Mouse (Mus musculus) lung, embryonic 16.5 days (tissue): ENCODE measurements around the gene Lsamp. TPM values are rescaled to one million over a fixed set of nuclear protein-coding genes. Genes with fewer than 3 reads are reported as not detected.
"Not testable (repeated sequence)": the region's sequence is repeated elsewhere in the genome, so short reads cannot be mapped to it uniquely, and the experiment has no call there.

Source experiments
- ATAC-seq: fragments of 200-750 bp; cut with Nextera tagmentation; 2 replicates; pipeline ENCODE4 v1.8.0; 2017; ENCODE audit warnings: low read depth, mild to moderate bottlenecking, moderate library complexity
- H3K27ac ChIP-seq: fragments of 300-500 bp; sonication (generic); 2 replicates; pipeline ENCODE4 v1.5.1; 2014; ENCODE audit warnings: mild to moderate bottlenecking, control low read depth, low read length
- H3K27me3 ChIP-seq: fragments of 300-500 bp; sonication (generic); 2 replicates; pipeline ENCODE4 v1.6.1; 2014; ENCODE audit warnings: low read depth, low read length, mixed read lengths; ENCODE audit not compliant: control insufficient read depth, insufficient read depth
- H3K36me3 ChIP-seq: fragments of 300-500 bp; sonication (generic); 2 replicates; pipeline ENCODE4 v1.6.1; 2014; ENCODE audit warnings: low read length; ENCODE audit not compliant: control insufficient read depth, insufficient read depth
- H3K4me1 ChIP-seq: fragments of 300-500 bp; sonication (generic); replicated peaks from 2 replicates; pipeline ENCODE4 v1.6.1; 2014; ENCODE audit warnings: low read length, mixed read lengths; ENCODE audit not compliant: control insufficient read depth, insufficient read depth
- H3K4me2 ChIP-seq: fragments of 300-500 bp; sonication (generic); 2 replicates; pipeline ENCODE4 v1.6.1; 2014; ENCODE audit warnings: low read depth, low read length, control low read depth
- H3K4me3 ChIP-seq: fragments of 300-500 bp; sonication (generic); 2 replicates; pipeline ENCODE4 v1.5.1; 2014; ENCODE audit warnings: mild to moderate bottlenecking, low read length, control low read depth
- H3K9ac ChIP-seq: fragments of 300-500 bp; sonication (generic); 2 replicates; pipeline ENCODE4 v1.6.1; 2014; ENCODE audit warnings: low read length, control low read depth
- H3K9me3 ChIP-seq: fragments of 300-500 bp; sonication (generic); 2 replicates; pipeline ENCODE4 v1.6.1; 2016; ENCODE audit warnings: low read length; ENCODE audit not compliant: control insufficient read depth
- WGBS: fragments of 180-500 bp; shearing (Covaris S2); extraction: QIAGEN DNeasy Blood & Tissue Kit; methylation state at CpG from one replicate; pipeline ENCODE4 v1.1.7; 2014; 5-methylcytosine and 5-hydroxymethylcytosine counted together
- polyA plus RNA-seq: library from polyadenylated mRNA; unstranded; fragments of >200 nt; fragmentation: Nextera tagmentation; extraction: Ambion mirVana; gene quantifications from 2 replicates; pipeline ENCODE4 v1.2.1, GENCODE M21; 2015

Lsamp gene
- polyA plus RNA-seq, 1 experiment from 2014 or later: 1.2 TPM

DNA sequence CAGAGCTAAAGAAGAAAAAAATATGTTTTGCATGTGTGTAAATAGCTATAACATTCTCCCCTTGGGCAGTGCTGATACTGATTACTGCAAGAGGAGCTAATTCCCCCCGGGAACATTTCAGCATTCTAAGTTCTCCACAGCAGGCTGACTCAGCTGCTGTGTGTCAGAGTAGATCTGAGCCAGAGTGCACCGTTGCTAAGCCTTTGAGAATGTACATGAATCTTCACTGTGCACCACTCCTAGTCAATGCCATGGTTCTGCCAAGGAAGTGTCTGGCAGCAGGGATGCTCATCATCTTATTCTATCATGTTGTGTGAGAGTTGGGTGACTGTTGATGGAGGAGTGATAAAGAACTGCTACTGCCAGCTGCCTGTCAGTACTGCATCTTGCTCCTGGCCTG lies 1985.1 kb downstream of the Lsamp start:
- WGBS: 55% methylated on average over 2 of the region's 2 CpGs
- Histone ChIP-seq H3K4me2 (no peak overlapping the region), H3K36me3 (no peaks in the 10 kb centered on the region), H3K9ac (no peak overlapping the region), H3K27me3 (no peaks in the 10 kb centered on the region), H3K4me1 (no peaks in the 10 kb centered on the region), H3K4me3 (no peak overlapping the region), H3K27ac (no peak overlapping the region), H3K9me3 (no peaks in the 10 kb centered on the region)
- no peak for ATAC-seq

DNA sequence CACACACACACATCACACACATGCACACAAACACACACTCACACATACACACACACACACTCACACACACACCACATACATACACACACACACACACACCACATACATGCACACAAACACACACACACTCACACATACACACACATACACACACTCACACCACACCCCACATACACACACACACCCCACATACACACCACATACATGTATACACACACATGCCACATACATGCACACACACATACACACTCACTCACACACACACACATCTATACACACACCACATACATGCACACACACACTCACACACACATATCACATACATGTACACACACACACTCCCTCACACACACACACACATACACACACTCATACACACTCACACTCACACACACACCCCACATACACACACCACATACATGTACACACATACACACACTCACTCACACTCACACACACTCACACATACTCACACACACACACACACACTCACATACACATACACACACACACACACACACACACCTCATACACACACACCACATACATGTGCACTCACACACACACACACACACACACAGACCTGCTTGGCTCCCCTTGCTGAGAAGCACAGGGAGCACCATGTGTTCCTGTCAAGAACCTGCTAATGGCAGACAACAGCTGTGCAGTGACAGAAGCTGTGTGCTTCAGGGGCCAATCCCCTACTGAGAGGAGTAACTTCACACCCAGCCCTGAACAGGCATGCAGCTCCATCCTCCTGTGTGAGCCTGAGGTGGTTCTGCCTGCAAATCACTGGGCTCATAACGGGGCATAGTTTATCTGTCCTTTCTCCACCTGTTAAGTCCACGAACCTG lies 1990.9 kb downstream of the Lsamp start:
- no peak for ATAC-seq
- 31% methylated on average over 2 of the region's 2 CpGs for WGBS

DNA sequence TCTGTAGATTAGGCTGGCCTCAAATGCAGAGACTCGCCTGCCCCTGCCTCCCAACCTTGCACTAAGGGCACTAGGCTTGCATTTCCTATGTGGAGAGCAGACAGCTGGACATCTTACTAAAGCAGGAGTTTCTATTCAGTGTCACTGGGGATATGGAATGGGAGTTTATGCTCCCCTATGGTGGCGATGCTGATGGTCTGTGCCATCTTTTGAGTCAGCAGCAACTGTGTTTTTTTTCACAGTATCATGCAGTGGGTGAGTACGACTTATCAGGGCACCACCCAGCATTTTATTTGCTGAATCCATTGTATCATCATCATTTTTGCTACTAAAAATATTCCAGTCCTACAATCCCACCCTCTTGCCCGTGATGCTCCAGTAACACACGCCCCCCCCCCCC lies 1992.7 kb downstream of the Lsamp start:
- Histone ChIP-seq H3K9ac (no peak overlapping the region), H3K4me2 (no peak overlapping the region), H3K27me3 (no peaks in the 10 kb centered on the region), H3K4me3 (no peak overlapping the region), H3K9me3 (no peaks in the 10 kb centered on the region), H3K27ac (no peak overlapping the region), H3K36me3 (no peaks in the 10 kb centered on the region), H3K4me1 (no peaks in the 10 kb centered on the region)
- WGBS: 61% methylated on average over 5 of the region's 5 CpGs
- ATAC-seq: no peak

More for the DNA sequence above, 1990.9 kb downstream of the Lsamp start:
- Histone ChIP-seq H3K36me3 (no peaks in the 10 kb centered on the region), H3K4me1 (no peaks in the 10 kb centered on the region), H3K4me3 (no peak overlapping the region), H3K9me3 (no peaks in the 10 kb centered on the region), H3K9ac (no peak overlapping the region), H3K4me2 (no peak overlapping the region), H3K27ac (no peak overlapping the region), H3K27me3 (no peaks in the 10 kb centered on the region)

DNA sequence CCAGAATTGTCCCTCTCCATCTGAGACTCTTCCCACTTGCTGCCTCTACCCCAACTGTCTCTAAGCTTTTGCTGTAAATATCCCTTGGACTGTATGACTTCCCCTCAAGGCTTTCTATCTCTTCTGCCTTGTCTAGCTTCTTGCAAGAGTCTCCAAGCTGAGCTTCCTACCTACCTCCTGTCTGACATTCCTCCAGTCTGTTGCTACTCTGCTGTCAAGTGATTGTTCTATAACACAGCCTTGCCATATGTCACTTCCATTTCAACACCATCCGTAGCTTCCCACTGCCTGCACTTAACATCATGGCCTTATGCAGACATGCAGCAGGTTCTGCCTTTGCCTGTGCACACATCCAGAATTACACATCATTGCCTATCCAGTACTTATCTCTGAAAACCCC lies 2012.8 kb downstream of the Lsamp start:
- Histone ChIP-seq H3K27ac (no peak overlapping the region), H3K27me3 (no peaks in the 10 kb centered on the region), H3K36me3 (no peaks in the 10 kb centered on the region), H3K4me1 (no peaks in the 10 kb centered on the region), H3K4me2 (no peak overlapping the region), H3K9me3 (no peaks in the 10 kb centered on the region), H3K4me3 (no peak overlapping the region), H3K9ac (no peak overlapping the region)
- no peak for ATAC-seq
- WGBS: 47% methylated on average over 1 of the region's 1 CpGs

DNA sequence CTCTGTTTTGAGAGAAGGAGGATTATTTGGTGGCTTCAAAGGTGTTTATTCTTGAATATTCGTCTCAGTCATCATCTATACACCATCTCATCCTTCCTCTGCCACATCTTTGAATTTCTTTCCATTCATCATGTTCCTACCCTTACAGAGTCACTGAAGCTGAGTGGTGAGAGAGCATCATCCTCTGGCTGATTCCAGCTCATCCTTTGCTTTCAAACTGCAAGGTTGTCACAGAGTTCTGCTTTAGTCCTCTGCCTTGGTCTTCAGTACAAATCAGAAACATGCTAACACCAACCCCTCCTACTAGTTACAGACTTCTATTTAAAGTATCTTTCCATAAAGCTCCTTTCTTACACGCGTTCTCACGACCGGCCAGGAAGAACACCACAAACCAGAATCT lies 2018.8 kb downstream of the Lsamp start:
- H3K4me1 ChIP-seq: no peaks in the 10 kb centered on the region
- WGBS: 84% methylated on average over 5 of the region's 5 CpGs
- H3K4me2 ChIP-seq: no peak overlapping the region
- no peak for ATAC-seq
- H3K4me3 ChIP-seq: no peak overlapping the region
- H3K9me3 ChIP-seq: no peaks in the 10 kb centered on the region
- H3K9ac ChIP-seq: no peak overlapping the region
- H3K27me3 ChIP-seq: no peaks in the 10 kb centered on the region
- no peaks in the 10 kb centered on the region for H3K36me3 ChIP-seq
- H3K27ac ChIP-seq: no peak overlapping the region

DNA sequence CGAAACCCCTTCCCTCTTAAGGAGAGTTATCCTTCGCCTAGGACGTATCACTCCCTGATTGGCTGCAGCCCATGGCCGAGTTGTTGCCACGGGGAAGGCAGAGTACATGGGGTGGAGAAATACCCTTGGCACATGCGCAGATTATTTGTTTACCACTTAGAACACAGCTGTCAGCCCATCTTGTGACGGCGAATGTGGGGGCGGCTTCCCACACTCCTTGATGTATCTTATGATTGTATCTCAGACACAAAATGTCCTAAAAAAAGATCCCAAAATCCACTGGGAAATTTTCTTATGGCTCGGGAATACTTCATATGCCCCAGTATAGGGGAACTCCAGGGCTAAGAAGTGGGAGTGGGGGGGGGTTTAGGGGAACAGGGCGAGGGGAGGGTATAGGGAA lies 2019.3 kb downstream of the Lsamp start:
- H3K9me3 ChIP-seq, ATAC-seq, H3K4me1 ChIP-seq, H3K27me3 ChIP-seq, H3K4me3 ChIP-seq, H3K4me2 ChIP-seq, H3K9ac ChIP-seq, H3K27ac ChIP-seq, H3K36me3 ChIP-seq: not testable (repeated sequence)
- WGBS: 80% methylated on average over 7 of the region's 11 CpGs

DNA sequence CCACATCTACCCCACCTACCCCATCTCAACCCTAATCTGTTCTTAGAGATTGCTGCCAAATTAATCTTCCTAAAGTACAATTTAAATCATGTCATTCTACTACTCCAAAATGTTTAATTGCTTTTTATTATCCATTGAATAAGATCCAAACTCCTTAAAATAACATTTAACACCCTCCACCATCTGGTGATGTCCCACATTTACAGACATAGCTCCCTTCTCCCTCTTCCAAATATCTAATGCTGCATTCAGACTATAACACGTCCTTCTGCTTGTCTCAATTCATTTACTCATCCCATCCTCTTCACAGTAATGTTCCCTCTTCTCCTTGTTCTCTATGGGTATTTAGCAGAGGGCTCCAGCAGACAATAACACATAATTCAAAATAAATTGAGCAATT lies 2020.0 kb downstream of the Lsamp start:
- no peaks in the 10 kb centered on the region for H3K36me3 ChIP-seq
- H3K9me3 ChIP-seq: no peaks in the 10 kb centered on the region
- no peaks in the 10 kb centered on the region for H3K4me1 ChIP-seq
- no peaks in the 10 kb centered on the region for H3K27me3 ChIP-seq
- ATAC-seq: no peak
- no peak overlapping the region for H3K9ac ChIP-seq
- H3K4me2 ChIP-seq: no peak overlapping the region
- no peak overlapping the region for H3K27ac ChIP-seq
- H3K4me3 ChIP-seq: no peak overlapping the region
- WGBS: 47% methylated on average over 1 of the region's 1 CpGs

DNA sequence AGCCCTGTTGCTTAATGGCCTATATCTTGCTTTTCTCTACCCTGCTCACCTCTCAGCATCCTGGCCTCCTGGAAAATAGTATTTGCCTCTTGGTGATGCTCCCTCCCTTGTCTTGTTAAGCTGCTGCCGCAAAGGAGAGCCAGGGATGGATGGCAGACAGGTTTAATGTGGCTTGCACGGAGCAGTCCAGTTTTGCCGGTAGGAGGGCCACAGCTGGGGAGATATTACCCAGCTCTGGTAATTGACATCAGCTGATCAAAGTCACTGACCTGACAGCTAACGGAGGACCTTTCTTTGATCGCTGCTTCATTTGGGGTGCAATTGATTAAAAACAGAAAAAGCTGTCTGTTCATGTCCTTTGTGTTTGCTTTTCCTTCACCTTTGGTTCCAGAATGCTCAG lies 2030.8 kb downstream of the Lsamp start:
- Histone ChIP-seq H3K4me3 (no peak overlapping the region), H3K4me2 (no peak overlapping the region), H3K27ac (no peak overlapping the region), H3K27me3 (no peaks in the 10 kb centered on the region), H3K4me1 (no peaks in the 10 kb centered on the region), H3K36me3 (no peaks in the 10 kb centered on the region), H3K9me3 (no peaks in the 10 kb centered on the region), H3K9ac (no peak overlapping the region)
- ATAC-seq: no peak
- WGBS: 61% methylated on average over 5 of the region's 5 CpGs

DNA sequence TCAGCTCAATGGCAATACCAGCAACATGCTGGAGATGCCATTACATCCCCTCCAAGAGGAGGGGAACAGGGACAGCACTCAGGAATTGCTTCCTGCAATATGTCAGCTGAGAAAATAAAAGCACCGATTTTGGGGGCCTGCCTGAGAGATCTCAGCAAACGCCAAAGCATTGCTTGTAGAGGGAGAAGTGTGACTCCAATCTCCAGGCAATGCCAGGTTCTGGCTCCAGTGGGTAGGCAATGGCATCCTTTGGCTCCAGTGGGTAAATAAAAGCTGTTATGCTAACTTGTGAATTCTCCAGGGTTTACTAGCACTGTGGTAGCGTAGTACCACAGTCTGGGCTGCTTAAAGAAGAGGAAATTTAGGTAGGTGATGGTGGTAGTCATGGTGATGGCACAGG lies 2031.3 kb downstream of the Lsamp start:
- H3K4me2 ChIP-seq: no peak overlapping the region
- 52% methylated on average over 3 of the region's 3 CpGs for WGBS
- ATAC-seq: no peak

More for the DNA sequence above, 2031.3 kb downstream of the Lsamp start:
- Histone ChIP-seq H3K9me3 (no peaks in the 10 kb centered on the region), H3K4me1 (no peaks in the 10 kb centered on the region), H3K4me3 (no peak overlapping the region), H3K36me3 (no peaks in the 10 kb centered on the region), H3K27me3 (no peaks in the 10 kb centered on the region), H3K9ac (no peak overlapping the region), H3K27ac (no peak overlapping the region)
